In genomic region chr7:28716590-28717281, GRCm38 (mm10) we compare ENCODE assay signal across 8 mouse cellular contexts. TPM values are rescaled to one million over a fixed set of nuclear protein-coding genes. Genes with fewer than 3 reads are reported as not detected.
DNase-seq lines count a peak whose midpoint lies in the region; ATAC-seq and TF ChIP-seq lines count a peak whose summit lies in the region.

Fbxo17 (plus strand) TSS chr7:28716804.

- peak within 1 kb of the TSS; percentile 51 for H3K9ac ChIP-seq in intestine, postnatal 0 days (ENCODE audit: low read depth, low read length)

- H3K36me3 ChIP-seq in spleen, adult 2 months (ENCODE audit: control insufficient read depth, insufficient read depth, low read length), result no peaks in the 10 kb centered on the region
- H3K36me3 ChIP-seq in intestine, postnatal 0 days (ENCODE audit: control insufficient read depth, insufficient read depth), result no peaks in the 10 kb centered on the region

- ATAC-seq in intestine, postnatal 0 days, result peak; percentile 29; the same call in 1 of the 2 replicates

- H3K4me1 ChIP-seq in spleen, adult 2 months (ENCODE audit: control insufficient read depth, insufficient read depth, insufficient read length), result no peaks in the 10 kb centered on the region
- H3K4me1 ChIP-seq in intestine, postnatal 0 days (replicated peaks; ENCODE audit: control insufficient read depth, insufficient read depth, low read length), result no peaks in the 10 kb centered on the region

- peak in 1 of 2 experiments; percentile 24 for DNase-seq in spleen, adult 2 months (ENCODE audit: low read depth in 1 of 2, low spot score in 2 of 2)
- no peak for DNase-seq in spleen, postnatal 14 days (ENCODE audit: low spot score in 2 of 2)
- peak; percentile 82 for DNase-seq in embryo, embryonic 10.5 days (ENCODE audit: low spot score)
- DNase-seq in heart, adult 18-20 months, result peak; percentile 52 to 62
- peak; percentile 77 for DNase-seq in lung, postnatal 10 days
- peak; percentile 38 for DNase-seq in ovary, postnatal 10 days (ENCODE audit: low spot score)
- no peak for DNase-seq in frontal cortex, postnatal 36 days (ENCODE audit: low spot score in 2 of 2)

- peak within 1 kb of the TSS; percentile 84 for H3K4me2 ChIP-seq in intestine, postnatal 0 days (replicated peaks; ENCODE audit: low read depth)

- H3K27ac ChIP-seq in spleen, adult 2 months (ENCODE audit: insufficient read depth, low read length), result no peak within 1 kb of the TSS
- peak within 1 kb of the TSS; percentile 21; the same call in 1 of the 2 replicates for H3K27ac ChIP-seq in intestine, postnatal 0 days (ENCODE audit: low read depth, low read length)

- WGBS in spleen, adult 2 months, result 9% methylated on average over 36 of the region's 36 CpGs
- WGBS in intestine, postnatal 0 days, result 3% methylated on average over 36 of the region's 36 CpGs

- H3K9me3 ChIP-seq in intestine, postnatal 0 days (ENCODE audit: control insufficient read depth), result no peaks in the 10 kb centered on the region

- TF ChIP-seq POLR2A in spleen, adult 2 months (IDR thresholded peaks at IDR 0.05; ENCODE audit: low read depth, low read length), result no peak

- no peak for TF ChIP-seq CTCF in spleen, adult 2 months (IDR thresholded peaks at IDR 0.05; ENCODE audit: extremely low read depth, insufficient read depth, insufficient read length, insufficient replicate concordance)
- peak; percentile 41 for TF ChIP-seq CTCF in intestine, postnatal 0 days (IDR thresholded peaks at IDR 0.05; ENCODE audit: low read depth)

- no peaks in the 10 kb centered on the region for H3K27me3 ChIP-seq in spleen, adult 2 months (ENCODE audit: control insufficient read depth, insufficient read depth, low read length)
- H3K27me3 ChIP-seq in intestine, postnatal 0 days (replicated peaks; ENCODE audit: control insufficient read depth, insufficient read depth, low read length), result no peaks in the 10 kb centered on the region

- H3K4me3 ChIP-seq in spleen, adult 2 months (ENCODE audit: extremely low read depth, insufficient read depth, insufficient read length), result peak within 1 kb of the TSS; percentile 47
- peak within 1 kb of the TSS; percentile 47 for H3K4me3 ChIP-seq in intestine, postnatal 0 days (ENCODE audit: low read depth, low read length)

RNA-seq across cellular contexts. Expression of gene Fbxo17, which starts in this region (rescaled TPM):
- 5.9 and 7.6 TPM in 2 replicates for polyA plus RNA-seq in spleen, adult 2 months (2012; rRNA removed)
- under 1 TPM; 0.62 to 0.82 TPM for total RNA-seq in heart, adult 18-20 months (2021)
- 1.6 and 1.8 TPM in 2 replicates for polyA plus RNA-seq in intestine, postnatal 0 days (2015; fragmentation: Nextera tagmentation; extraction: Ambion mirVana)

Comparison
In these comparisons a context has a peak if more than half of its experiments do, and no peak if none do; other contexts are left out.
1. Peak in DNase-seq in heart, adult 18-20 months; RNA of the gene not detected or under 1 TPM.
2. DNase-seq: peak in embryo, embryonic 10.5 days (single experiment), lung, postnatal 10 days (single experiment) and ovary, postnatal 10 days (single experiment); none in spleen, postnatal 14 days (0 of 2) and frontal cortex, postnatal 36 days (0 of 2).